Mouse (Mus musculus) gastrocnemius, postnatal 4 days (tissue): ENCODE data around the gene Alkbh6. TPM values are rescaled to one million over a fixed set of nuclear protein-coding genes. Genes with fewer than 3 reads are reported as not detected.
A peak's percentile ranks its signal among the peaks of the same experiment; 100 is the strongest.

Experiments
- DNase-seq, 2 experiments: peaks; one replicate each; pipeline ENCODE4 v3.0.0; 2021 to 2022; ENCODE audit warnings: low spot score in 2 of 2, mixed read lengths in 2 of 2
- total RNA-seq, 2 experiments: library from RNA; stranded (reverse); gene quantifications; 2 replicates each; pipeline ENCODE4 v1.2.3; 2021

Alkbh6 gene
- total RNA-seq, 2 experiments from 2014 or later: 25.0 to 26.5 TPM

DNA sequence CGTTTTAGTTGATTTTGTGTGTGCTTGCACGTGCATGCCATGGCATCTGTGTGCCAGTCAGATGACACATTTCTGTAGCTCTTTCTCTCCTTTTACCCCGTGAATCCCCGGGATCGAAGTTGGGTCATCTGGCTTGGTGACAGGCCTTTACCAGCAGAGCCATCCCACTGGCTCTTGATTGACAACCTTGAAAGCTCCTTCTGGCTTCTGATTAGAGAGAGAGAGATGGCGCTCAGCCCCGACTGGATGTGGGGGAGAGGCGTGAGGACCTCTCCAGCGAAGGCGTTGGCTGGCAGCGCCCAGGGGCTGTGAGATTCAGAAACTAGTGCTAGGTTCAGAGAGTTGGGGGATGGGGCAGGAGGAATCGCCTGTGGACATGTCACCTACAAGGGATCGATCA is 14.7 kb upstream of the Alkbh6 start:
- DNase-seq: no peak

DNA sequence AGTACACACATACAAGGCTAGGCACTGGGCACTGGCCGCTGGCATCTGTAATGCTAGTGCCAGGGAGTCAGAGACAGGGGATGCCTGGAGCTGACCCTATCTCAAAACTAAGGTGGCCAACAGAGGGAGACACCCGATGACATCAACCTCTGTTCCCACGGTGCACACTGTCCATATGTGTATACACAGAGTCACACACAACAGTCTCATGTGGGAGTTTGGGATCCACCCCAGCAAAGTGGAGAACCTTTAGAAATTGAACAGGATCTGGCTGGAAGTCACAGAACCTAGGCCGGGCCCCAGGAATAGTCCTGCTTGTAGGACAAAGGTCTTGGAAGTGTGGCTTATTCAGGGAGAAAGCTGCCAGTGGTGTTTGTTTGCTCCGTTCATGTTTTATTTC is 14.2 kb upstream of the Alkbh6 start:
- DNase-seq: no peak

DNA sequence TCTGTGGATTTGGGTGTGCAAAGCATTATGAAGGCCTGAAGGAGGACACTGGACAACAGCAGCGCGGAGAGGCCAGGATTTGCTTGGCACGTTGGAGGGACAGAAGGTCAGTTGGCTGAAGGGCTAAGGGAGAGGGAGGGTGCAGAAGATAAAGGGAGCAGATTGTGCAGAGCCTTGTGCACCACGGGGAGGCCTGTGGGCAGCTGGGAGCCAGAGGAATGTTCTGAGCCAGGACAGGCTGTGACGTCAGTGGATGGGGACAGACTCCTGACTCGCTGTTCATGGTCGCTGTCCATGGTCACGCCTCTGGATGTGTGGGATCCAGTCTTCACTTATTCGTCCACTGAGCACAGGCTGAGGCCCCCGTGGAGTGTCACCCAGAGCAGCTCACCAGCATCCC is 13.4 kb upstream of the Alkbh6 start:
- DNase-seq: peak in 1 of 2 experiments; percentile 43

DNA sequence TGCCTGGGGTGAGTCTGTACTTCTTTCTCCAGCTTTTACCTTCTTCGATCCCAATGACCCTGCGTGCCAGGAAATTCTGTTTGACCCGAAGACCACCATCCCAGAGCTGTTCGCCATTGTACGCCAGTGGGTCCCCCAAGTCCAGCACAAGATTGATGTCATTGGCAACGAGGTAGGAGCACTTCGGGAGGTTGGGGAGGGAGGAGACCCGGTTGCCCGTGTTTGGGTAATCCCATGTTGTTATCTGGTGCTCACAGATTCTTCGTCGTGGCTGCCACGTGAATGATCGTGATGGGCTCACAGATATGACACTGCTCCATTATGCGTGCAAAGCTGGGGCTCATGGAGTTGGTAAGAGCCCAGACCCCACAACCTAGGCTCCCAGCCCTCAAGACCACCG is 11.7 kb upstream of the Alkbh6 start:
- no peak for DNase-seq

DNA sequence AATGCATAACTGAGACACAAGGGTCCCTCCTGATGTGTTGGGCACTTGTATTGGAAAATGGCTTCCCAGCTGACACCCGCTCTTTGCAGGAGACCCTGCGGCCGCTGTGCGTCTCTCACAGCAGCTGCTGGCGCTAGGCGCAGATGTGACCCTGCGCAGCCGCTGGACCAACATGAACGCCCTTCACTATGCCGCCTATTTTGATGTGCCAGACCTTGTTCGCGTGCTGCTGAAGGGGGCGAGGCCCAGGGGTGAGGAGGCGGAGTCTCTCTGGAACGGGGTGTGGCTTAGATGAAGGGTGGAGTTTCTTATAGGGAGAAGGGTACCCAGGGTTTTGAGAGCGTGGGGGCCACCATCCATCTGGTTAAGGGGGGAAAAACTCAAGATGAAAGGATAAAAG is 11.3 kb upstream of the Alkbh6 start:
- no peak for DNase-seq

DNA sequence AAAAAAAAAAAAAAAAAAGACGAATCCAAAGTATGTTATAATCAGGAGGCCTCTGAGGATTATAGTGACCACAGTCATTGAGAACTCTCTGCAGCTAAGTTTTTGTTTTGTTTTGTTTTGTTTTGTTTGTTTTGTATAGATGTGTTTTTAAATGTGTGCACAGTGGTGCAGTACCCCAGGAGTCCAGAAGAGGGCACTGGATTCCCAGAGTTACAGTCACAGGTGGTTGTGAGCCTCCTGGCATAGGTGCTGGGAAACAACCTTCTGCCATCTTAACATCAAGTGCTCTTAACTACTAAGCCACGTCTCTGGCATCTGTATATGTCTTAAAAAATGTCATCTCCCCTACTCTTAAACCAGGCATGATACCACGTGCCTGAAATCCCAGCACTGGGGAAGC is 7.6 kb upstream of the Alkbh6 start:
- no peak for DNase-seq

DNA sequence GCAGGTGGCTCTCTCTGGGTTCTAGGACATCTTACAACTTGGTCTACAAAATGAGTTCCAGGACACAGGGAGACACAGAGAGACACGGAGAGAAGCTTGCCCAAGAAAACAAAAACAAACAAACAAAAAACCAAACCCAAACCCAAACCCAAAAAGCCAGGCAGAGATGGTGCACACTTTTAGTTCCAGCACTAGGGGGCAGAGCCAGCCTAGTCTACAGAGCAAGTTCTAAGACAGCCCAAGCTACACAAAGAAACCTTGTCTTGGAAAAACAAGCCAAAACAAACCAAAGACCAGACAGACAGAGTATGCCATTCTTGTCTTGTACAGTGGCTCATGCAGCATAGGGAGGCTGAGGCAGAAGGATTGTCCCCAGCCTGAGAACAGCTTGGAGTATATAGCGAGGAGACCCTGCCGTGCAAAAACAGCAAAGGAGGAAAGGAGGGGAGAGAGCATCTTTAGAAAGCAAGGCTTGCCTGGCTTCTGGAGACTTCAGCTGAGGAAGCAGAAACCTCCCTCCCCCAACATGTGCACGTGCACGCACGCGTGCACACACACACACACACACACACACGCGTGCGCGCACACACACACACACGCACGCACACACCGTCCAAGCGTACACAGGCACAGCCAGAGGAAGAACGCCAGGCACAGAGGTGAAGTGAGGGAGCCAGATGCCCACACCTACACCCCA is 2.3 kb upstream of the Alkbh6 start:
- no peak for DNase-seq

DNA sequence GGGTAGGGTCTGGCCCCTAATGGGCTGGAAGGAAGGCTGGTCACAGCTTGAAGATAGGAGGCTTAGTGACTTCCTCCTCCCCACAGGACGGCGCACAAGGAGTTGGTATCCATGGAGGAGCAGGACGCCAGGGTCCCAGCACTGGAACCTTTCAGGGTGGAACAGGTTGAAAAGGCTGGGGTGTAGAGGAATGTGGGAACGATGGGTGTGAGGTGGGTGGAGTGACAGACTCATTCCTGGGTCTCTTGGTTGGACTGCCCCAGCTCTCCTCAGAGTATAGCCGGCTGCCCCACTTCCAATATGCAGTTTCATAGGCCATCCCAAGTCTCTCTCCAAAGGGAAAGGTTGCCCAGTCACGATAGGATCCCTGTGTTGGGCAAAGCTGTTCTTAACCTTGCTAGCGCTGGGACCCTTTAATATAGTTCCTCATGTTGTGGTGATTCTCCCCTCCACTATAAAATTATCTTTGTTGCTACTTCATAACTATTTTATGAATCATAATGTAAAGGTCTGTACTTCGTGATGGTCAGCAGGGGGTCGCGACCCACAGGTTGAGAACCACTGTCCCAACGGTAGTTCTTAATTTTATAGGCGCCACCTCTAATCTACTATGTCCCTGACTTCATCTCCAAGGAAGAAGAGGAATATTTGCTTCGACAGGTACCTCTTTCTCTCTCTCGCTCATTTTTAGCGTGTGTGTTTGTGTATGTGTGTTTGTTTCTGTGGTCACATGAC is 1.0 kb downstream of the Alkbh6 start:
- DNase-seq: no peak

DNA sequence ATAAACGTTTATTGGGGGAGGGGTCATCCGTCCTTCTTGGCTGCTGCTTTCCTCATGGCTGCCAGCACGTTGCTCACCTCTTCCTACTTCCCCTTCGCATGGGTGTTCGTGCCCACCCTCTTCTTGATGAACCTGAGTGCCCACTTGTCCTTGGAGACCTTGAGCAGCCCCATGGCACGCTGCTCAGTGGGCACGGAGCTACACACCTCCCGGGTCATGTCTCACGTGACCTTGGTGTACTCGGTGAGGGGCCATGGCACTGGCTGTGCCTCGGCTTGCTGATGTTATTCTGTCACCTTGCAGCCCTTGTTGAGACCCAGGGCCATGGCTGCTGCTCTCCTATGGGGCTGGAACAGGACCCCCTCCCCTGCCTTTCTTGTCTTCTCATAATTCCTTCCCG is 1.6 kb downstream of the Alkbh6 start:
- DNase-seq: no peak

DNA sequence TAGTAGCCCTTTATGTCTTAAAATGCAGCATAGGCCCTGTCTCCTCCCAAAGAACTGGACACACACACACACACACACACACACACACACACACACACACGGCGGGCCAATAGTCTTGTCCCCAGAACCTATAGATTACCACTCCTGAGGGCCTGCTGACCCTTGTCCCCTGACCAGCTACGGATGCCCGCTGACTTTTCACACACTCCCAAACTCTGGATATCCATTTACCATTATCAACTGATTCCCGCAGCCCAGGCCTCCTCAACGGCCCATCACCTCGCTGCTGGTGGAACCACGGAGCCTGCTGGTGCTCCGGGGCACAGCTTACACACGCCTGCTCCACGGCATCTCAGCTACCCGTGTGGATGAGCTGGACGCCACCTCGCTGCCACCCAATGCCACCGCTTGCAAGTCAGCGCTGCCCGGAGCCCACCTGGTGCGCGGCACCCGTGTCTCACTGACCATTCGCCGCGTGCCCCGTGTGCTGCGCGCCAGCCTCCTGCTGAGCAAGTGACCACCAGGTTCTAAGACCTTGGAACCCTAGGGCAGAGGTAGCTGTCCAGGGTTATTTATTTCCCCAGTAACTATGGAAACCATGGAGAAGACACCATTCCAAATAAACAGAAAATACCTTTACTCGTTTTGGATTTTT is 5.3 kb downstream of the Alkbh6 start:
- DNase-seq: no peak

DNA sequence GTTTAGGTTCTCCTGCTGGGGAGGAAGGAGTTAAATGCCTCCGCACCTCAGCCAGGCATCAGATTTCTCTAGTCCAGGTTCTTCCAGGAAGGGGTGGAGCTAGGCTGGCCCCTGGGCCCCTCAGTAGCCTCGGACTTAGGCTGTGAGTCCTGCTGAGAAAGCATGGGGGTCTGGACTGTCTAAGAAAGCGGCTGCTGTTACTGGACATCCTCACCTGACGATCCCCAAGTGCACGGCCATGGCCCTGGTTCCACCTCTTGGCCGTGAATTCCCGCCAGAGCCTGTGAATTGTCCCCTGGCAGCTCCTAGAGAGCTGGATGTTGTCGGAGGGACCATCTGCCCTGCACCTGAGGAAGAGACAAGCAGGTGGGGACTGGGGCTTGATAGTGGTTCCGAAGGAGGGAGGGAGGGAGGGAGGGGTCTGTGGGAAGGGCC is 6.2 kb downstream of the Alkbh6 start, which contains the start of gene Syne4:
Gene Syne4, plus strand, starts transcription at position 87 of the 435 bp plus-strand sequence.
- no peak for DNase-seq

DNA sequence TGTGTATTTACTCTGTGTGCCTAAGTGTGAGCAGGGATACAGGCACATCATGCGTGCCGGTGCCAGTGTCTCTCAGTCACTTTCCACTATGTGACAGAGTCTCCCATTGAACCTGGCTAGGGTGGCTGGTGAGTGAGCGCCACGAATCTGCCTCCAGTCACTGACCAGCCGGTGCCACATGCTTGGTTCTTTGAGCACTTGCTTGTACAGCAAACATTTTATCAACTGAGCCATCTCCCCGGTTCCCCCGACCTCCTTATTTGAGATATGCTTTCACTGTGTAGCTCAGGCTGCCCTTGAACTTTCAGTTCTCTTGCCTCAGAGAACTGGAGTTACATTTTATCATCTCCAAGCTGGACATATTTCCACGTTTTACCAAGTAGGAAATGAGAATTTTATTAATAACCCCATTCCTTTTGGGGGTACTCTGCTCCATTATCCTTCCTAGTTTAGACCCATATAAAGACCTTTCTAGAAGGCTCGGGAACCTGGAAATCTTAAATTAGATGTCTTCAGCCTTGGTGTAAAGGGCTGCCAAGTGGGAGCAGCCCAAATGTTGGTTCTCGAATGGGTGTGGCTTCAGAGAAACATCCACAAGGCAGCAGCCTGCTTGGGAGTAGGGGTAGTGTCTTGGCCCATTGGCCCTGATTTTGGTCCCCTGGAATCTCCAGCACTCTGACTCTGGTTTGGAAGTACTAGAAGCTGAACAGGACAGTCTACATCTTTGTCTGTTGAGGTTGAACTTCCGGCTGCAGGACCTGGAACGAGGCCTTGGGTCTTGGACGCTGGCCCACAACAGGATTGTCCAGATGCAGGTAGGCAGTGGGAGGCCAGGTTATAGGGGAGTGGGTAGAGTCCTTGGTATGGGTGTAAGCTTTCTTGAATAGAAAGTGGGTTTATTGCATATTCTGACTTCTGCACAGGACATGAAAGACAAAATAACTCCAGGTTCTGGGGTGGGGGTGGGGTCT is 7.3 kb downstream of the Alkbh6 start:
- no peak for DNase-seq

DNA sequence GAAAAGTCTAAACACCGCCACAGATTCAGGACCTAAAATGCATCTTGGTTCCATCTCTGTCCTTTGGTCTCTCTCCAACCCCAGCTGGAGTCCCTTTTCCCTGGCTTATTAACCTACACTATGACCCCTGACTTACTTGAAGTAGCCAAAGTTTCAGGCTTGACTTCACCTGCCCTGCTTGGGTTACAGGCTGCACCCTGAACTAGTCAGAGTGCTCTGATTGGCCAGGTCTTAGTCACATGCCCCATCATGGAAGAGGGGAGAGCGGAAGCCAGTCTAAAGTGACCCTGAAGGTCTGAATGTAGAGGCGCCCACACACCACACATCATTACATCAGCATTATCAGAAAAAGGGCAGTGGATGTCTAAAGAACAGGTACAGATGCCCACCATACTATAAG is 9.6 kb downstream of the Alkbh6 start:
- no peak for DNase-seq

DNA sequence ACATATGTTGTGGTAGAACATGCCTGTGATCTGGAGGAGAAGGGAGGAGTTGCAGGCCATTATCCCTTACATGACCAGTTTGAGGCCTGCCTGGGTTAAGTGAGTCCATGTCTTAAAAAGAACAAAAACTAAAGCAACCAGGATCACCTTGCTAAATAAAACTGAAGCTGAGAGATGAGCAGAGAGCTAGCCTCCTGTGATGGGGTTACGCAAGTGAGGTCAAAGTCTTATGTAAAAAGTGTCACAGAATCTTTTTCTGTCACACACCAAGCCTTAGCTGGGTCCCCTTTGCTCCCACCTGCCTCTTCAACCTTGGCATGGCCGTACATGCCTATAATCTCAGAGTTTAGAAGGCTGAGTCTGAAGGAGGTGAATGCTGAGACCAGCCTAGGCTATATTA is 12.4 kb downstream of the Alkbh6 start:
- DNase-seq: no peak

DNA sequence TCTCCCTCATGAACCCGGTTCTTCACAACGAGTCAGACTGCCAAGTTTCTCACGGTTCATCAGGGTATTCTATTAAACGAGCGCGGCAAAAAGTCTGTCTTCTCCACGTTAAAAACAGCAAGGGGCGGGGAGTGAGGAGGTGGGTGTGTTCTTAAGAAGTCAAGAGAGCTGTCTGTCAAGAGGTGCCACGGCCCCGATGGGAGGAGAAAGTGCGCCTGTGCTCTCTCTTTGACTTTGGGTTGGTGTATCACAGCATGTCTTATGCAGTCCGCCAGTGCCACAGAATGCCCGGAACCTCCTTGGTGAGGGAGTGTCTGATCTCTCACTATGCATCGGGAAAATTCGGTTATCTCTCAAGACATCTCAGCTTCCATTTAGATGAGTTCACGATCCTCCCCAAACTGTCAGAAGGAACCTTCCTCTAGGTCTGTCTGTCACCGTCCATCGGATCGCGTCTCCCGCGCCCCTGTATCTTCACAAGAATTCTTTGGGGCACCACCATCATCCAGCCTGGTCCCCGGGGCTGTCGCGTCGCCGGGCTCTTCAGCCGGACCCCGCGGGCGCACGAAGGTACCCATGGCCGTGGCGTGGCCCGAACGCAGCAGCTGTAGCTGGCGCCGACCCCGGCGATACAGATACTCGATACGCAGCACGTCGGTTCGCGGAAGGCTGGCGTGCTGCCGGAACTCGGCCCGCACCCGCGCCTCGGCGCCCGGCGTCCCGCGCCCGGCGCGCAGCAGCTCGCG is 13.2 kb downstream of the Alkbh6 start, which contains the start of gene E130208F15Rik:
Gene E130208F15Rik, plus strand, starts transcription at position 202 of the 746 bp plus-strand sequence.
- DNase-seq: peak in 1 of 2 experiments; percentile 54

DNA sequence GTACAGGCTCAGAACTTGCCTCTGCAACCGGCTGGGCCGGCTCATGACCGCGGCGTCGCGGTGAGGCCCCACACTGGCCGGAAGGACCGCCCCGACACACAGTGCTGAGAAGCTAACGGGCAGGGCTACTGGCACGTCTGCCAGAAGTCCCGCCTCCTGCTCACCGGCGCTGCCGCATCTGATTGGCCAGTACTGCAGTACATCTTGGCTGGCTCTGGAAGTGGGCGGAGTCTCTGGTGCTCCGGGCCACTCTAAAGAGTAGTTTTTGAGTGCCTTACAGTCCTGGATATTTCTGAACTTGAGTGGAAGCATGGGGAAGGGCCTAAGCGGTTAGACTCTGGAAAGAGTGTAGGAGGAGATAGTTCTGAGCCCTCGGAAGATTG is 13.8 kb downstream of the Alkbh6 start:
- DNase-seq: peak; percentile 91 to 98

DNA sequence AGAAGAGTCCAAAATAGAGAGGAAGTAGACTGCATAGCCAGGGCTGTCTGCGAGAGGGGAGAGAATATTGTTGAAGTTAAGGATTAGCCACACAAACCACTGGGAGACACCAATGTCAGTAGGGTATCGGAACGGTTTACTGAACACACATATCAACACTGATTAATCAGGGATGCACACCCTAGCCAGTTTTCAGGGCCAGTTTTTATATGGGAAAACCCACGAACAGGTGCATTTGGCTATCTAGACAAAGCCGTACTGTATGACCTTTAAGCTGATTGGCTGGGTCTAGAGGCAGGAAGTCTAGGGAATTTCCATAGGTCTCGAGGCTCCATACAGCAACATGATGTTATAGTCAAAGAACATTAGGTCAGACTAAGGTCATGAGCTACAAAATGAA is 14.3 kb downstream of the Alkbh6 start:
- no peak for DNase-seq

DNA sequence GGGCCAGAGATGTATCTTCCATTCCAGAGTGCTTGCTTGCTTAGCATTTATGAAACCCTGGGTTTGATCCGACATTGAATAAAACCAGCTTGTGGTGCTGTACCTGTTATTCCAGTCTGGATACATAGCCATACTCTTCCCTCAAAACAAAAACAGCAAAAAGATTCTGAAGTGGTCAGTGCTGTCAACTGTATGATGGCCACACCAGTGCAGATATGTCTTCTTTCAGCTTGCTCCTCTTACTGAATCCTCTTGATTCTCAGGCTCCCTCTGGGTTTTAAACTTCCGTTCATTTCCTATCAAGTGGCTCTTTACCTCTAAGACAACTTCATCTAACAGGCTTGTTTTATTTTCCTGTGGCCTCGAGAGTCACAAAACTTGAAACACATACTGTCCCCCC is 15.3 kb downstream of the Alkbh6 start, which contains the start of gene Sdhaf1:
Gene Sdhaf1, minus strand, starts transcription at position 101 of the 400 bp plus-strand sequence.
- DNase-seq: no peak

DNA sequence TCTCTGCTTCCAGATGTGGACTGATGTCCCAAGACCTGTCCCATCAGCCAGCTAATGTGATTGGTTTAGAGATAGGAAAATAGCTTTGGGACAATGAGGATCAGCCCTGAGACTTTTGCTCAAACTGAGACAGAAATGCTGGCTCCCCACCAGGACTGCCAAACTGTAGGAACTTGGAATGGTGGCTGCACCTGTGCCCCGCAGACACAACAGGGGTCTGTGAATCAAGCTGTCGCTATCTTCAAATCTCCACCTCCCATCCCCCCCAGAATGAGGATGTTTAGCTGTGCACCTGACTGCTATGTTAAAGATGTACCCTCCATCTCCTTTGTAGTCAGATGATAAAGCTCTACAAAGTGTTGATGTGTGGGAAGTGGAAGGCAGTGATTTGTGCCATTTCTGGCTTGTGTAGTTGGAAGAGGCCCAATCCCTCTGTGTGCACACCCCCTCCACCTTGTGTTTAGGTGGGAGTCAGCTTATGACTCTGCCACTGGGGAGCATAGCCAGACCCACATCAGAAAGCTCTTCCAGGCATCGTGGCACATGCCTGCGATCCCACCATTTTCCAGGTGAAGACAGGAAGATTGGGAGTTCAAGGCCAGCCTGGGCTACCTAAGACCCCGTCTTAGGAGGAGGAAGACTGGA is 15.9 kb downstream of the Alkbh6 start:
- no peak for DNase-seq

DNA sequence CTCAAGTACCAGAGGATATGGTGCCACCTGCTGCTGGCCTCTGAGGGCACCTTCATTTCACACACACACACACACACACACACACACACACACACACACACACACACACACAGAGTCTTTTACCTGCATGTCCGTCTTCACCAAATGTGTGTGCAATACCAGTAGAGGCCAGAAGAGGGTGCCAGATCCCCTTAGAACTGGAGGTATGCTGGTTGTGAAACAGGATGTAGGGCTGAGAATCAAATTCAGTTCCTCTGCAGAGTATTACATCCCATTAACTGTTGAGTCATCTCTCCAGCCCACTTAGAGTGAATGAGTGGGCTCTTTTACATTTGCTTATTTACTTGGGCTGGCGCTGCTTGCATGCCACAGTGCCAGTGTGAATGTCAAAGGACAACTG is 16.8 kb downstream of the Alkbh6 start:
- no peak for DNase-seq
